Mouse (Mus musculus): ENCODE results near the gene Tbc1d22a.
A peak's percentile ranks its signal among the peaks of the same experiment; 100 is the strongest.

GRCm38 (mm10) chr15:86409352-86409751 lies 195.1 kb downstream of the Tbc1d22a start:
- TF ChIP-seq CTCF (IDR thresholded peaks at IDR 0.05; ENCODE audit: low read depth) (peak; percentile 62), EP300 (optimal IDR thresholded peaks at IDR 0.05) (no peak)
